Mouse (Mus musculus) forebrain, embryonic 16.5 days (tissue): ENCODE measurements around the gene Csf2ra. TPM values are rescaled to one million over a fixed set of nuclear protein-coding genes. Genes with fewer than 3 reads are reported as not detected.
"Not testable (repeated sequence)": the region's sequence is repeated elsewhere in the genome, so short reads cannot be mapped to it uniquely, and the experiment has no call there.

Experiments used
- ATAC-seq: fragments of 200-750 bp; cut with Nextera tagmentation; 2 replicates; pipeline ENCODE4 v1.8.0; 2017; ENCODE audit warnings: mild to moderate bottlenecking, moderate library complexity
- H3K27ac ChIP-seq: fragments of 300-500 bp; sonication (generic); 2 replicates; pipeline ENCODE4 v1.5.1; 2014; ENCODE audit warnings: low read length, control low read depth
- H3K27me3 ChIP-seq: fragments of 300-500 bp; sonication (generic); replicated peaks from 2 replicates; pipeline ENCODE4 v1.6.1; 2014; ENCODE audit warnings: low read length; ENCODE audit not compliant: control insufficient read depth, insufficient read depth
- H3K36me3 ChIP-seq: fragments of 300-500 bp; sonication (generic); 2 replicates; pipeline ENCODE4 v1.6.1; 2014; ENCODE audit not compliant: control insufficient read depth, insufficient read depth
- H3K4me1 ChIP-seq: fragments of 300-500 bp; sonication (generic); replicated peaks from 2 replicates; pipeline ENCODE4 v1.6.1; 2014; ENCODE audit warnings: low read length; ENCODE audit not compliant: control insufficient read depth, insufficient read depth
- H3K4me2 ChIP-seq: fragments of 300-500 bp; sonication (generic); 2 replicates; pipeline ENCODE4 v1.6.1; 2014; ENCODE audit warnings: mild to moderate bottlenecking, low read length, control low read depth
- H3K4me3 ChIP-seq: fragments of 300-500 bp; sonication (generic); replicated peaks from 2 replicates; pipeline ENCODE4 v1.5.1; 2014; ENCODE audit warnings: mild to moderate bottlenecking, low read length, control low read depth
- H3K9ac ChIP-seq: fragments of 300-500 bp; sonication (generic); replicated peaks from 2 replicates; pipeline ENCODE4 v1.6.1; 2014; ENCODE audit warnings: low read depth, low read length, control low read depth
- H3K9me3 ChIP-seq: fragments of 300-500 bp; sonication (generic); 2 replicates; pipeline ENCODE4 v1.6.1; 2016; ENCODE audit warnings: low read length; ENCODE audit not compliant: control insufficient read depth
- WGBS: fragments of 180-500 bp; shearing (Covaris S2); extraction: QIAGEN DNeasy Blood & Tissue Kit; methylation state at CpG from one replicate; pipeline ENCODE4 v1.1.7; 2014; 5-methylcytosine and 5-hydroxymethylcytosine counted together
- polyA plus RNA-seq: library from polyadenylated mRNA; unstranded; fragments of >200 nt; fragmentation: Nextera tagmentation; extraction: Ambion mirVana; gene quantifications from 2 replicates; pipeline ENCODE4 v1.2.1, GENCODE M21; 2015

Csf2ra gene
- polyA plus RNA-seq, result 25.3 and 42.4 TPM in 2 replicates

- Histone ChIP-seq H3K36me3 (no peaks in the 10 kb centered on the region), H3K4me1 (peaks cover 8% of the 10 kb centered on the region)
Observed at GRCm38 (mm10) chr19:61227941-61228701, at the start of gene Csf2ra. Csf2ra (minus strand) TSS chr19:61228429.

GRCm38 (mm10) chr19:61275446-61275845 lies 47.2 kb upstream of the Csf2ra start:
- ATAC-seq, result no peak
- H3K36me3 ChIP-seq, result no peaks in the 10 kb centered on the region
- no peaks in the 10 kb centered on the region for H3K4me1 ChIP-seq
- no peak overlapping the region for H3K4me2 ChIP-seq
- no peaks in the 10 kb centered on the region for H3K27me3 ChIP-seq
- WGBS, result 95% methylated on average over 1 of the region's 1 CpGs
- H3K4me3 ChIP-seq, result no peak overlapping the region
- no peak overlapping the region for H3K9ac ChIP-seq
- no peaks in the 10 kb centered on the region for H3K9me3 ChIP-seq
- H3K27ac ChIP-seq, result no peak overlapping the region

More at GRCm38 (mm10) chr19:61227941-61228701, at the start of gene Csf2ra:
- no peak for ATAC-seq
- Histone ChIP-seq H3K9me3 (peaks cover 3% of the 10 kb centered on the region; the same call in 1 of the 2 replicates), H3K27me3 (no peaks in the 10 kb centered on the region), H3K4me3 (peak within 1 kb of the TSS; percentile 69), H3K9ac (peak within 1 kb of the TSS; percentile 45), H3K4me2 (peak within 1 kb of the TSS; percentile 63), H3K27ac (peak within 1 kb of the TSS; percentile 89)
- 60% methylated on average over 36 of the region's 36 CpGs for WGBS

- H3K27me3 ChIP-seq, H3K4me2 ChIP-seq, H3K9ac ChIP-seq, H3K9me3 ChIP-seq, H3K4me1 ChIP-seq, H3K36me3 ChIP-seq, H3K4me3 ChIP-seq, H3K27ac ChIP-seq, ATAC-seq: not testable (repeated sequence)
- WGBS, result 43% methylated on average over 11 of the region's 11 CpGs
Observed at GRCm38 (mm10) chr19:61269141-61269540, 40.9 kb upstream of the Csf2ra start.

- no peaks in the 10 kb centered on the region for H3K36me3 ChIP-seq
- no peak overlapping the region for H3K9ac ChIP-seq
- no peaks in the 10 kb centered on the region for H3K4me1 ChIP-seq
- no peak overlapping the region for H3K4me2 ChIP-seq
- no peaks in the 10 kb centered on the region for H3K9me3 ChIP-seq
- no peaks in the 10 kb centered on the region for H3K27me3 ChIP-seq
- no peak overlapping the region for H3K4me3 ChIP-seq
- WGBS, result 23% methylated on average over 7 of the region's 7 CpGs
- no peak for ATAC-seq
- H3K27ac ChIP-seq, result no peak overlapping the region
Observed at GRCm38 (mm10) chr19:61267141-61267540, 38.9 kb upstream of the Csf2ra start.

GRCm38 (mm10) chr19:61266651-61267050 lies 38.4 kb upstream of the Csf2ra start:
- Histone ChIP-seq H3K27ac (no peak overlapping the region), H3K4me3 (no peak overlapping the region), H3K9me3 (no peaks in the 10 kb centered on the region), H3K9ac (no peak overlapping the region), H3K27me3 (no peaks in the 10 kb centered on the region), H3K4me2 (no peak overlapping the region), H3K4me1 (no peaks in the 10 kb centered on the region), H3K36me3 (no peaks in the 10 kb centered on the region)
- WGBS, result 5% methylated on average over 24 of the region's 26 CpGs
- ATAC-seq, result no peak

GRCm38 (mm10) chr19:61266246-61266615 lies 38.0 kb upstream of the Csf2ra start:
- no peaks in the 10 kb centered on the region for H3K36me3 ChIP-seq
- H3K27me3 ChIP-seq, result no peaks in the 10 kb centered on the region
- 1% methylated on average over 12 of the region's 12 CpGs for WGBS
- H3K4me2 ChIP-seq, result no peak overlapping the region
- no peaks in the 10 kb centered on the region for H3K4me1 ChIP-seq
- no peak overlapping the region for H3K9ac ChIP-seq
- no peak overlapping the region for H3K27ac ChIP-seq
- H3K4me3 ChIP-seq, result no peak overlapping the region
- H3K9me3 ChIP-seq, result no peaks in the 10 kb centered on the region
- no peak for ATAC-seq

- ATAC-seq, result no peak
- Histone ChIP-seq H3K4me2 (no peak overlapping the region), H3K36me3 (no peaks in the 10 kb centered on the region), H3K4me1 (no peaks in the 10 kb centered on the region), H3K27ac (no peak overlapping the region), H3K27me3 (no peaks in the 10 kb centered on the region), H3K9ac (no peak overlapping the region), H3K4me3 (no peak overlapping the region), H3K9me3 (no peaks in the 10 kb centered on the region)
- 26% methylated on average over 3 of the region's 3 CpGs for WGBS
Observed at GRCm38 (mm10) chr19:61265349-61266245, 37.4 kb upstream of the Csf2ra start.

- Histone ChIP-seq H3K36me3 (no peaks in the 10 kb centered on the region), H3K27ac (no peak overlapping the region)
Observed at GRCm38 (mm10) chr19:61264933-61265332, 36.7 kb upstream of the Csf2ra start.

GRCm38 (mm10) chr19:61264227-61264626 lies 36.0 kb upstream of the Csf2ra start:
- Histone ChIP-seq H3K27ac (no peak overlapping the region), H3K36me3 (no peaks in the 10 kb centered on the region), H3K9ac (no peak overlapping the region), H3K27me3 (no peaks in the 10 kb centered on the region), H3K9me3 (no peaks in the 10 kb centered on the region), H3K4me3 (no peak overlapping the region), H3K4me2 (no peak overlapping the region), H3K4me1 (no peaks in the 10 kb centered on the region)
- 100% methylated on average over 1 of the region's 1 CpGs for whole genome bisulfite sequencing
- ATAC-seq, result no peak

More at GRCm38 (mm10) chr19:61264933-61265332, 36.7 kb upstream of the Csf2ra start:
- no peak for ATAC-seq
- H3K4me2 ChIP-seq, result no peak overlapping the region
- H3K9ac ChIP-seq, result no peak overlapping the region
- H3K4me1 ChIP-seq, result no peaks in the 10 kb centered on the region
- no peaks in the 10 kb centered on the region for H3K9me3 ChIP-seq
- H3K27me3 ChIP-seq, result no peaks in the 10 kb centered on the region
- H3K4me3 ChIP-seq, result no peak overlapping the region
